Mouse (Mus musculus): ENCODE measurements around the gene Arl5c. TPM values are rescaled to one million over a fixed set of nuclear protein-coding genes. Genes with fewer than 3 reads are reported as not detected.
"Not testable (repeated sequence)": the region's sequence is repeated elsewhere in the genome, so short reads cannot be mapped to it uniquely, and the experiment has no call there.

Gene Arl5c
- total and polyA plus RNA-seq, 2 experiments = 0.37 to 0.55 TPM

GRCm38 (mm10) chr11:97949703-97950475 lies 46.1 kb downstream of the Arl5c start:
- no peak for DNase-seq (ENCODE audit: extremely low read depth, low read depth, low spot score)
- no peak overlapping the region for H3K27ac ChIP-seq (replicated peaks; ENCODE audit: insufficient read depth, low read depth, low read length)
- WGBS = 64% methylated on average over 20 of the region's 20 CpGs
- H3K4me3 ChIP-seq (ENCODE audit: insufficient read depth, low read depth, low read length) = no peak overlapping the region
- TF ChIP-seq POLR2A (IDR thresholded peaks at IDR 0.05; ENCODE audit: extremely low read depth, insufficient read depth, low read length) = no peak
- H3K9ac ChIP-seq (ENCODE audit: low read depth, low read length) = no peak overlapping the region
- no peaks in the 10 kb centered on the region for H3K36me3 ChIP-seq (ENCODE audit: control insufficient read depth, insufficient read depth, low read length)
- H3K4me1 ChIP-seq (ENCODE audit: control insufficient read depth, insufficient read depth, low read length) = no peaks in the 10 kb centered on the region
- H3K27me3 ChIP-seq (ENCODE audit: control insufficient read depth, insufficient read depth, low read length) = no peaks in the 10 kb centered on the region
- no peaks in the 10 kb centered on the region for H3K79me2 ChIP-seq (ENCODE audit: control insufficient read depth, insufficient read depth, low read length)

- H3K4me3 ChIP-seq (ENCODE audit: insufficient read depth, low read depth, low read length) = no peak overlapping the region
- H3K9ac ChIP-seq (ENCODE audit: low read depth, low read length) = no peak overlapping the region
- no peaks in the 10 kb centered on the region for H3K4me1 ChIP-seq (ENCODE audit: control insufficient read depth, insufficient read depth, low read length)
- no peaks in the 10 kb centered on the region for H3K36me3 ChIP-seq (ENCODE audit: control insufficient read depth, insufficient read depth, low read length)
- H3K27me3 ChIP-seq (ENCODE audit: control insufficient read depth, insufficient read depth, low read length) = no peaks in the 10 kb centered on the region
- TF ChIP-seq POLR2A (IDR thresholded peaks at IDR 0.05; ENCODE audit: extremely low read depth, insufficient read depth, low read length) (no peak), CTCF (IDR thresholded peaks at IDR 0.05; ENCODE audit: low read depth, low read length) (peak; percentile 65)
- 28% methylated on average over 7 of the region's 7 CpGs for WGBS
- no peak overlapping the region for H3K27ac ChIP-seq (replicated peaks; ENCODE audit: insufficient read depth, low read depth, low read length)
- no peaks in the 10 kb centered on the region for H3K79me2 ChIP-seq (ENCODE audit: control insufficient read depth, insufficient read depth, low read length)
- DNase-seq (ENCODE audit: extremely low read depth, low read depth, low spot score) = no peak
These were observed 48.6 kb downstream of the Arl5c start for GRCm38 (mm10) chr11:97947426-97947825.

GRCm38 (mm10) chr11:97945738-97946289 lies 50.2 kb downstream of the Arl5c start:
- H3K27ac ChIP-seq (replicated peaks; ENCODE audit: insufficient read depth, low read depth, low read length); H3K4me3 ChIP-seq (ENCODE audit: insufficient read depth, low read depth, low read length); H3K79me2 ChIP-seq (ENCODE audit: control insufficient read depth, insufficient read depth, low read length); H3K9ac ChIP-seq (ENCODE audit: low read depth, low read length); H3K36me3 ChIP-seq (ENCODE audit: control insufficient read depth, insufficient read depth, low read length); H3K4me1 ChIP-seq (ENCODE audit: control insufficient read depth, insufficient read depth, low read length); H3K27me3 ChIP-seq (ENCODE audit: control insufficient read depth, insufficient read depth, low read length): not testable (repeated sequence)
- WGBS = 93% methylated on average over 7 of the region's 7 CpGs
- DNase-seq (ENCODE audit: extremely low read depth, low read depth, low spot score) = peak; percentile 31

- no peak for DNase-seq (ENCODE audit: extremely low read depth, low read depth, low spot score)
- Histone ChIP-seq H3K27me3 (ENCODE audit: control insufficient read depth, insufficient read depth, low read length) (no peaks in the 10 kb centered on the region), H3K36me3 (ENCODE audit: control insufficient read depth, insufficient read depth, low read length) (no peaks in the 10 kb centered on the region), H3K4me1 (ENCODE audit: control insufficient read depth, insufficient read depth, low read length) (no peaks in the 10 kb centered on the region), H3K79me2 (ENCODE audit: control insufficient read depth, insufficient read depth, low read length) (no peaks in the 10 kb centered on the region), H3K9ac (ENCODE audit: low read depth, low read length) (no peak overlapping the region), H3K27ac (replicated peaks; ENCODE audit: insufficient read depth, low read depth, low read length) (no peak overlapping the region), H3K4me3 (ENCODE audit: insufficient read depth, low read depth, low read length) (no peak overlapping the region)
- TF ChIP-seq POLR2A (IDR thresholded peaks at IDR 0.05; ENCODE audit: extremely low read depth, insufficient read depth, low read length) (no peak), CTCF (IDR thresholded peaks at IDR 0.05; ENCODE audit: low read depth, low read length) (no peak)
- WGBS = 90% methylated on average over 10 of the region's 10 CpGs
These were observed 51.0 kb downstream of the Arl5c start for GRCm38 (mm10) chr11:97945031-97945430.

- Histone ChIP-seq H3K4me1 (ENCODE audit: control insufficient read depth, insufficient read depth, low read length) (no peaks in the 10 kb centered on the region), H3K79me2 (ENCODE audit: control insufficient read depth, insufficient read depth, low read length) (no peaks in the 10 kb centered on the region), H3K27ac (replicated peaks; ENCODE audit: insufficient read depth, low read depth, low read length) (no peak overlapping the region), H3K9ac (ENCODE audit: low read depth, low read length) (no peak overlapping the region), H3K4me3 (ENCODE audit: insufficient read depth, low read depth, low read length) (no peak overlapping the region), H3K36me3 (ENCODE audit: control insufficient read depth, insufficient read depth, low read length) (no peaks in the 10 kb centered on the region), H3K27me3 (ENCODE audit: control insufficient read depth, insufficient read depth, low read length) (no peaks in the 10 kb centered on the region)
- WGBS = 67% methylated on average over 5 of the region's 5 CpGs
- TF ChIP-seq CTCF (IDR thresholded peaks at IDR 0.05; ENCODE audit: low read depth, low read length) (no peak), POLR2A (IDR thresholded peaks at IDR 0.05; ENCODE audit: extremely low read depth, insufficient read depth, low read length) (no peak)
- DNase-seq (ENCODE audit: extremely low read depth, low read depth, low spot score) = peak; percentile 14
These were observed 52.7 kb downstream of the Arl5c start for GRCm38 (mm10) chr11:97943256-97943655.

GRCm38 (mm10) chr11:97942420-97943111 lies 53.4 kb downstream of the Arl5c start:
- Histone ChIP-seq H3K4me3 (ENCODE audit: insufficient read depth, low read depth, low read length) (no peak overlapping the region), H3K4me1 (ENCODE audit: control insufficient read depth, insufficient read depth, low read length) (no peaks in the 10 kb centered on the region), H3K9ac (ENCODE audit: low read depth, low read length) (no peak overlapping the region), H3K27ac (replicated peaks; ENCODE audit: insufficient read depth, low read depth, low read length) (no peak overlapping the region), H3K79me2 (ENCODE audit: control insufficient read depth, insufficient read depth, low read length) (no peaks in the 10 kb centered on the region), H3K27me3 (ENCODE audit: control insufficient read depth, insufficient read depth, low read length) (no peaks in the 10 kb centered on the region), H3K36me3 (ENCODE audit: control insufficient read depth, insufficient read depth, low read length) (no peaks in the 10 kb centered on the region)
- WGBS = 78% methylated on average over 15 of the region's 15 CpGs
- DNase-seq (ENCODE audit: extremely low read depth, low read depth, low spot score) = no peak
- TF ChIP-seq CTCF (IDR thresholded peaks at IDR 0.05; ENCODE audit: low read depth, low read length) (no peak), POLR2A (IDR thresholded peaks at IDR 0.05; ENCODE audit: extremely low read depth, insufficient read depth, low read length) (no peak)

Other genes starting within 250 kb of the Arl5c start
- gene Cwc25, start 229.6 kb downstream of the Arl5c start, total RNA-seq (2014; rRNA removed) = 5.8 and 6.8 TPM in 2 replicates
- 6.2 and 6.3 TPM in 2 replicates for gene Cwc25, start 229.6 kb downstream of the Arl5c start, polyA plus RNA-seq (2012; rRNA removed)
- not detected in 2 replicates for gene 1700001P01Rik, start 220.3 kb downstream of the Arl5c start, total RNA-seq (2014; rRNA removed)
- not detected in 2 replicates for gene 1700001P01Rik, start 220.3 kb downstream of the Arl5c start, polyA plus RNA-seq (2012; rRNA removed)
- gene Rpl23, start 213.7 kb downstream of the Arl5c start, total RNA-seq (2014; rRNA removed) = 240 and 283 TPM in 2 replicates
- gene Rpl23, start 213.7 kb downstream of the Arl5c start, polyA plus RNA-seq (2012; rRNA removed) = 68.5 and 71.4 TPM in 2 replicates
- gene Lasp1, start 197.2 kb downstream of the Arl5c start, total RNA-seq (2014; rRNA removed) = 23.3 and 33.3 TPM in 2 replicates
- gene Lasp1, start 197.2 kb downstream of the Arl5c start, polyA plus RNA-seq (2012; rRNA removed) = 80.5 and 85.4 TPM in 2 replicates
- gene B230217C12Rik, start 155.4 kb downstream of the Arl5c start, total RNA-seq (2014; rRNA removed) = 0.09 and 0.27 TPM in 2 replicates
- 0.14 and 0.29 TPM in 2 replicates for gene B230217C12Rik, start 155.4 kb downstream of the Arl5c start, polyA plus RNA-seq (2012; rRNA removed)
- 1.4 and 1.9 TPM in 2 replicates for gene Fbxo47, start 112.0 kb downstream of the Arl5c start, total RNA-seq (2014; rRNA removed)
- 0.17 and 0.27 TPM in 2 replicates for gene Fbxo47, start 112.0 kb downstream of the Arl5c start, polyA plus RNA-seq (2012; rRNA removed)
- 0.28 and 0.47 TPM in 2 replicates for gene Plxdc1, start 9.7 kb downstream of the Arl5c start, total RNA-seq (2014; rRNA removed)
- gene Plxdc1, start 9.7 kb downstream of the Arl5c start, polyA plus RNA-seq (2012; rRNA removed) = 0.58 and 1.2 TPM in 2 replicates
- 0.37 and 0.54 TPM in 2 replicates for gene Cacnb1, start 26.9 kb upstream of the Arl5c start, total RNA-seq (2014; rRNA removed)
- 0.81 and 0.84 TPM in 2 replicates for gene Cacnb1, start 26.9 kb upstream of the Arl5c start, polyA plus RNA-seq (2012; rRNA removed)
- gene Rpl19, start 30.5 kb upstream of the Arl5c start, total RNA-seq (2014; rRNA removed) = 606 and 614 TPM in 2 replicates
- gene Rpl19, start 30.5 kb upstream of the Arl5c start, polyA plus RNA-seq (2012; rRNA removed) = 224 and 235 TPM in 2 replicates
- gene Stac2, start 57.3 kb upstream of the Arl5c start, total RNA-seq (2014; rRNA removed) = not detected in 2 replicates
- 0.02 TPM in 1 of 2 replicates, not detected in the other for gene Stac2, start 57.3 kb upstream of the Arl5c start, polyA plus RNA-seq (2012; rRNA removed)
- 15.1 and 16.7 TPM in 2 replicates for gene Fbxl20, start 154.2 kb upstream of the Arl5c start, total RNA-seq (2014; rRNA removed)
- gene Fbxl20, start 154.2 kb upstream of the Arl5c start, polyA plus RNA-seq (2012; rRNA removed) = 8.7 and 12.3 TPM in 2 replicates
- gene Med1, start 197.1 kb upstream of the Arl5c start, total RNA-seq (2014; rRNA removed) = 10.0 and 12.9 TPM in 2 replicates
- gene Med1, start 197.1 kb upstream of the Arl5c start, polyA plus RNA-seq (2012; rRNA removed) = 5.3 and 5.6 TPM in 2 replicates
- gene Cdk12, start 206.9 kb upstream of the Arl5c start, total RNA-seq (2014; rRNA removed) = 19.5 and 20.3 TPM in 2 replicates
- 5.8 and 7.9 TPM in 2 replicates for gene Cdk12, start 206.9 kb upstream of the Arl5c start, polyA plus RNA-seq (2012; rRNA removed)